Mouse (Mus musculus) megakaryocyte, embryonic 14.5 days (primary cell): ENCODE results near the gene Uqcrc2. TPM values are rescaled to one million over a fixed set of nuclear protein-coding genes. Genes with fewer than 3 reads are reported as not detected.

Experiments
- H3K27me3 ChIP-seq: replicated peaks from 2 replicates; pipeline ENCODE3; 2012; ENCODE audit warnings: inconsistent platforms
- H3K36me3 ChIP-seq: replicated peaks from 2 replicates; pipeline ENCODE3; 2012; ENCODE audit warnings: low read length, inconsistent platforms, mixed read lengths
- H3K4me1 ChIP-seq: 2 replicates; pipeline ENCODE4 v1.6.1; 2012; ENCODE audit warnings: inconsistent platforms
- H3K4me3 ChIP-seq: replicated peaks from 2 replicates; pipeline ENCODE3; 2012; ENCODE audit warnings: moderate library complexity, mild to moderate bottlenecking, inconsistent platforms
- H3K9me3 ChIP-seq: 2 replicates; pipeline ENCODE4 v1.6.1; 2012; ENCODE audit warnings: inconsistent platforms
- FLI1 ChIP-seq: IDR thresholded peaks from 2 replicates; pipeline ENCODE4 v1.6.1; 2012; ENCODE audit warnings: low read length, inconsistent platforms, mixed read lengths
- GATA1 ChIP-seq: IDR thresholded peaks from 3 replicates; pipeline ENCODE4 v1.6.1; 2012; ENCODE audit warnings: mixed read lengths, low read length, inconsistent platforms, borderline replicate concordance
- polyA plus RNA-seq: library from polyadenylated mRNA; stranded (reverse); fragments of >175 nt; gene quantifications from 2 replicates; pipeline ENCODE4 v1.2.3, GENCODE M21; 2012; ENCODE audit warnings: low replicate concordance; ENCODE audit not compliant: insufficient read depth

The Uqcrc2 gene
- 5.1 TPM in 1 of 2 replicates, not detected in the other for polyA plus RNA-seq

GRCm38 (mm10) chr7:120634711-120635361, at the start of gene Uqcrc2:
TSS of gene Uqcrc2 (plus strand) at chr7:120635176.
- Histone ChIP-seq H3K4me3 (peak within 1 kb of the TSS; percentile 99), H3K9me3 (no peaks in the 10 kb centered on the region), H3K27me3 (no peaks in the 10 kb centered on the region), H3K4me1 (peaks cover 33% of the 10 kb centered on the region), H3K36me3 (peaks cover 26% of the 10 kb centered on the region)
- TF ChIP-seq FLI1 (no peak), GATA1 (no peak)

- Histone ChIP-seq H3K36me3 (no peaks in the 10 kb centered on the region), H3K27me3 (peaks cover 34% of the 10 kb centered on the region), H3K9me3 (peaks cover 8% of the 10 kb centered on the region; the same call in 1 of the 2 replicates), H3K4me1 (peaks cover 16% of the 10 kb centered on the region), H3K4me3 (peak overlapping the region; percentile 87)
- TF ChIP-seq FLI1: no peak
- TF ChIP-seq GATA1: no peak
Measured at GRCm38 (mm10) chr7:120597203-120597743, 37.7 kb upstream of the Uqcrc2 start.

- peaks cover 34% of the 10 kb centered on the region for H3K27me3 ChIP-seq
- H3K36me3 ChIP-seq: no peaks in the 10 kb centered on the region
- TF ChIP-seq GATA1 (no peak), FLI1 (no peak)
- peaks cover 16% of the 10 kb centered on the region for H3K4me1 ChIP-seq
- H3K9me3 ChIP-seq: peaks cover 8% of the 10 kb centered on the region; the same call in 1 of the 2 replicates
- peak overlapping the region; percentile 87 for H3K4me3 ChIP-seq
Measured at GRCm38 (mm10) chr7:120597744-120598243, 37.2 kb upstream of the Uqcrc2 start.

GRCm38 (mm10) chr7:120598355-120598754, 36.6 kb upstream of the Uqcrc2 start:
- Histone ChIP-seq H3K9me3 (peaks cover 8% of the 10 kb centered on the region; the same call in 1 of the 2 replicates), H3K36me3 (no peaks in the 10 kb centered on the region), H3K4me1 (peaks cover 16% of the 10 kb centered on the region), H3K4me3 (no peak overlapping the region), H3K27me3 (peaks cover 34% of the 10 kb centered on the region)
- no peak for TF ChIP-seq GATA1
- TF ChIP-seq FLI1: no peak

- H3K36me3 ChIP-seq: no peaks in the 10 kb centered on the region
- TF ChIP-seq FLI1 (no peak), GATA1 (no peak)
- H3K4me3 ChIP-seq: no peak overlapping the region
- peaks cover 7% of the 10 kb centered on the region for H3K27me3 ChIP-seq
- peaks cover 7% of the 10 kb centered on the region for H3K9me3 ChIP-seq
- no peaks in the 10 kb centered on the region for H3K4me1 ChIP-seq
Measured at GRCm38 (mm10) chr7:120620075-120620771, 14.8 kb upstream of the Uqcrc2 start.

GRCm38 (mm10) chr7:120620841-120621240, 14.1 kb upstream of the Uqcrc2 start:
- Histone ChIP-seq H3K27me3 (peaks cover 7% of the 10 kb centered on the region), H3K4me1 (no peaks in the 10 kb centered on the region)
- TF ChIP-seq FLI1: no peak
- TF ChIP-seq GATA1: no peak

GRCm38 (mm10) chr7:120632518-120632917, 2.5 kb upstream of the Uqcrc2 start:
- TF ChIP-seq FLI1: no peak
- TF ChIP-seq GATA1: no peak
- peaks cover 24% of the 10 kb centered on the region for H3K4me1 ChIP-seq
- H3K9me3 ChIP-seq: no peaks in the 10 kb centered on the region
- no peak overlapping the region for H3K4me3 ChIP-seq
- peaks cover 3% of the 10 kb centered on the region for H3K36me3 ChIP-seq
- H3K27me3 ChIP-seq: peaks cover 5% of the 10 kb centered on the region

More at GRCm38 (mm10) chr7:120620841-120621240, 14.1 kb upstream of the Uqcrc2 start:
- Histone ChIP-seq H3K4me3 (no peak overlapping the region), H3K36me3 (no peaks in the 10 kb centered on the region), H3K9me3 (peaks cover 7% of the 10 kb centered on the region)

- H3K4me1 ChIP-seq: peaks cover 33% of the 10 kb centered on the region
- H3K9me3 ChIP-seq: no peaks in the 10 kb centered on the region
- peak overlapping the region; percentile 99 for H3K4me3 ChIP-seq
- TF ChIP-seq FLI1: no peak
- TF ChIP-seq GATA1: no peak
- H3K27me3 ChIP-seq: no peaks in the 10 kb centered on the region
- peaks cover 21% of the 10 kb centered on the region for H3K36me3 ChIP-seq
Measured at GRCm38 (mm10) chr7:120634301-120634700, 675 bp upstream of the Uqcrc2 start.

- TF ChIP-seq GATA1 (no peak), FLI1 (no peak)
- no peaks in the 10 kb centered on the region for H3K9me3 ChIP-seq
- H3K4me1 ChIP-seq: peaks cover 33% of the 10 kb centered on the region
- peaks cover 31% of the 10 kb centered on the region for H3K36me3 ChIP-seq
- H3K27me3 ChIP-seq: no peaks in the 10 kb centered on the region
- peak overlapping the region; percentile 99 for H3K4me3 ChIP-seq
Measured at GRCm38 (mm10) chr7:120635362-120635781, 396 bp downstream of the Uqcrc2 start.
